Mouse (Mus musculus) brain, embryonic 14.5 days (tissue): ENCODE results near the gene Tspoap1.

Experiments
- CTCF ChIP-seq: fragments of 200-500 bp; IDR thresholded peaks from 2 replicates; pipeline ENCODE4 v1.5.1; 2012; ENCODE audit warnings: inconsistent platforms, mild to moderate bottlenecking, moderate library complexity, borderline replicate concordance; ENCODE audit not compliant: insufficient read depth, insufficient read length; ENCODE audit errors: extremely low read depth
- POLR2A ChIP-seq: fragments of 200-500 bp; IDR thresholded peaks from 2 replicates; pipeline ENCODE4 v1.6.1; 2012; ENCODE audit warnings: mild to moderate bottlenecking, inconsistent platforms, borderline replicate concordance; ENCODE audit not compliant: poor library complexity, insufficient read depth, insufficient read length, severe bottlenecking; ENCODE audit errors: extremely low read depth

GRCm38 (mm10) chr11:87763511-87763987 is 3.2 kb downstream of the Tspoap1 start:
- TF ChIP-seq CTCF (peak; percentile 5; the same call in 1 of the 2 replicates), POLR2A (no peak)
